Comparison of ENCODE assay signal across 27 mouse cellular contexts in genomic region chr2:102940158-102940557, GRCm38 (mm10). TPM values are rescaled to one million over a fixed set of nuclear protein-coding genes. Genes with fewer than 3 reads are reported as not detected.
DNase-seq lines count a peak whose midpoint lies in the region; ATAC-seq and TF ChIP-seq lines count a peak whose summit lies in the region.
"Had no signal": no experiment of that assay in that cellular context is flagged by ENCODE, and none has a peak within 500 bp of the region (broad histone marks: within the 10 kb centered on the region; RNA-seq: fewer than 3 reads in every experiment).

No protein-coding gene starts in this region.

- no peak overlapping the region for H3K27ac ChIP-seq in lung, postnatal 0 days (ENCODE audit: low read length)
- no peak overlapping the region for H3K27ac ChIP-seq in forebrain, embryonic 12.5 days
- H3K27ac ChIP-seq: embryonic facial prominence, embryonic 10.5 days; embryonic facial prominence, embryonic 13.5 days; forebrain, embryonic 13.5 days; gastrocnemius, adult 2 months; heart, adult 2 months; heart, embryonic 10.5 days; heart, embryonic 13.5 days; hindbrain, embryonic 12.5 days; hindbrain, embryonic 15.5 days had no signal

- TF ChIP-seq CTCF in lung, postnatal 0 days (IDR thresholded peaks at IDR 0.05), result no peak

- no peak overlapping the region for H3K4me3 ChIP-seq in lung, postnatal 0 days (ENCODE audit: low read depth, low read length)
- H3K4me3 ChIP-seq in forebrain, embryonic 12.5 days (replicated peaks), result no peak overlapping the region
- H3K4me3 ChIP-seq: embryonic facial prominence, embryonic 10.5 days; embryonic facial prominence, embryonic 13.5 days; erythroblast, embryonic 14.5 days; forebrain, embryonic 13.5 days; gastrocnemius, adult 2 months; heart, adult 2 months; heart, embryonic 10.5 days; heart, embryonic 13.5 days; hindbrain, embryonic 12.5 days; hindbrain, embryonic 15.5 days had no signal

- no peaks in the 10 kb centered on the region; the same call in 1 of the 2 replicates for H3K4me1 ChIP-seq in lung, postnatal 0 days (ENCODE audit: insufficient read depth, low read depth, low read length)
- peaks cover 11% of the 10 kb centered on the region for H3K4me1 ChIP-seq in forebrain, embryonic 12.5 days

- intact Hi-C loops in heart, postnatal 36 days (cut with DNase I), result no loop called here

- 83% methylated on average over 8 of the region's 8 CpGs for WGBS in lung, postnatal 0 days
- 79% methylated on average over 8 of the region's 8 CpGs for WGBS in forebrain, embryonic 12.5 days

- H3K9ac ChIP-seq in lung, postnatal 0 days (replicated peaks; ENCODE audit: low read depth), result no peak overlapping the region
- H3K9ac ChIP-seq in forebrain, embryonic 12.5 days, result no peak overlapping the region
- H3K9ac ChIP-seq: embryonic facial prominence, embryonic 13.5 days; forebrain, embryonic 13.5 days; heart, embryonic 13.5 days; hindbrain, embryonic 12.5 days; hindbrain, embryonic 15.5 days had no signal

- DNase-seq in heart, adult 11 months, result peak; percentile 88
- no peak for DNase-seq in heart, postnatal 36 days
- DNase-seq in lung, postnatal 36 days, result peak; percentile 38
- DNase-seq in lung, postnatal 0 days (ENCODE audit: low spot score), result no peak
- no peak for DNase-seq in layer of hippocampus, adult 9-11 months
- DNase-seq: adrenal gland, adult 2 months; adrenal gland, postnatal 14 days; cerebellum, adult 11 months; cerebellum, adult 2 months; cerebellum, adult 9-11 months; cerebellum, postnatal 25 days; embryo, embryonic 11 days; gastrocnemius, adult 2 months; gastrocnemius, postnatal 14 days; heart, adult 2 months; heart, postnatal 14 days had no signal

- no peaks in the 10 kb centered on the region for H3K27me3 ChIP-seq in lung, postnatal 0 days (replicated peaks; ENCODE audit: insufficient read depth, low read length)
- no peaks in the 10 kb centered on the region for H3K27me3 ChIP-seq in forebrain, embryonic 12.5 days
- H3K27me3 ChIP-seq: embryonic facial prominence, embryonic 13.5 days; forebrain, embryonic 13.5 days; hindbrain, embryonic 12.5 days; hindbrain, embryonic 15.5 days had no signal

- H3K9me3 ChIP-seq in lung, postnatal 0 days (ENCODE audit: low read length), result no peaks in the 10 kb centered on the region
- no peaks in the 10 kb centered on the region for H3K9me3 ChIP-seq in forebrain, embryonic 12.5 days
- H3K9me3 ChIP-seq: embryonic facial prominence, embryonic 10.5 days; embryonic facial prominence, embryonic 13.5 days; forebrain, embryonic 13.5 days; heart, embryonic 10.5 days; heart, embryonic 13.5 days; hindbrain, embryonic 12.5 days; hindbrain, embryonic 15.5 days had no signal

- no peaks in the 10 kb centered on the region for H3K36me3 ChIP-seq in lung, postnatal 0 days (ENCODE audit: insufficient read depth, low read length)
- H3K36me3 ChIP-seq in forebrain, embryonic 12.5 days (replicated peaks), result no peaks in the 10 kb centered on the region
- H3K36me3 ChIP-seq: embryonic facial prominence, embryonic 10.5 days; embryonic facial prominence, embryonic 13.5 days; heart, embryonic 10.5 days; heart, embryonic 13.5 days; hindbrain, embryonic 12.5 days; hindbrain, embryonic 15.5 days had no signal

- no peak overlapping the region for H3K4me2 ChIP-seq in lung, postnatal 0 days (replicated peaks; ENCODE audit: low read depth, low read length)
- no peak overlapping the region for H3K4me2 ChIP-seq in forebrain, embryonic 12.5 days
- H3K4me2 ChIP-seq: embryonic facial prominence, embryonic 13.5 days; forebrain, embryonic 13.5 days; heart, embryonic 13.5 days; hindbrain, embryonic 12.5 days; hindbrain, embryonic 15.5 days had no signal

- no peak for TF ChIP-seq EP300 in lung, postnatal 0 days (IDR thresholded peaks at IDR 0.05)

- no peak for ATAC-seq in lung, postnatal 0 days
- 0 out of 2 replicates have a peak, but pooled peaks have one; percentile 5 for ATAC-seq in megakaryocyte progenitor cell, adult 5-6 weeks (replicated peaks; ENCODE audit: poor library complexity)
- ATAC-seq in forebrain, embryonic 12.5 days (ENCODE audit: low FRiP score), result no peak
- ATAC-seq: forebrain, embryonic 13.5 days; forebrain, embryonic 16.5 days had no signal

RNA-seq across cellular contexts. Expression of gene Cd44, which starts 38.7 kb away (rescaled TPM):
- 10 to 100 TPM; 10.2 to 11.3 TPM for total RNA-seq in heart, postnatal 36 days (2021)
- polyA plus RNA-seq in lung, postnatal 0 days (2015; fragmentation: Nextera tagmentation; extraction: Ambion mirVana), result 44.2 and 45.2 TPM in 2 replicates
- 182 and 183 TPM in 2 replicates for total RNA-seq in megakaryocyte progenitor cell, adult 5-6 weeks (2015)
- 128 and 134 TPM in 2 replicates for total RNA-seq in megakaryocyte progenitor cell, adult 5-6 weeks (2017)
- polyA plus RNA-seq in forebrain, embryonic 12.5 days (2016; fragmentation: Nextera tagmentation; extraction: Ambion mirVana), result 1.9 and 2.3 TPM in 2 replicates

Comparison
In these comparisons a context has a peak if more than half of its experiments do, and no peak if none do; other contexts are left out.
1. DNase-seq: peak in heart, adult 11 months (single experiment) and lung, postnatal 36 days (single experiment); none in heart, postnatal 36 days (0 of 2), lung, postnatal 0 days (single experiment) and layer of hippocampus, adult 9-11 months (single experiment).
2. RNA of gene Cd44, which starts 38.7 kb away (total RNA-seq): 128 to 183 TPM in megakaryocyte progenitor cell, adult 5-6 weeks; 10.2 to 11.3 TPM in heart, postnatal 36 days; every median in the first group is over 10 times any median in the second.